Mouse (Mus musculus): Measurements from ENCODE around the gene Fktn. TPM values are rescaled to one million over a fixed set of nuclear protein-coding genes. Genes with fewer than 3 reads are reported as not detected.
"Not testable (repeated sequence)": the region's sequence is repeated elsewhere in the genome, so short reads cannot be mapped to it uniquely, and the experiment has no call there.

The Fktn gene
- 6.0 TPM for polyA plus RNA-seq (2021)

DNA sequence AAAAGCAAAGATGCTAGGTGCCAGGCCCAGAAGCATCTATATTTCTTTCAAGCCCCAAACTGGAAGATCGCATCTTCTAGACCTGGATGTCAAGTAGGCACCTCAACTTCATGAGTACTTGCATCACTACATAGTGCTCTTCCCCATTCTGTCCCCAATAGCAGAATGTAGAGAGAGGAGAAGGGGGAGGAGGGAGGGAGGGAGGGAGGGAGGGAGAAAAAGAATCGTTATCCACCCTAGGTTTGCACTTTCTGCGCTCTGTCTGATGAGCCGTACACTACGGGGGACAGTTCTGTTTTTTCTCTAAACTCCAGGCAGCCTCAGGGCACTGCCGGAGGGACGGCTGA is at the start of gene Fktn:
TSS of gene Fktn (plus strand) at position 295 of the 347 bp plus-strand sequence.
- no peak for ATAC-seq
- no peak for DNase-seq (ENCODE audit: low read depth, low spot score)
- ChIA-PET CTCF (interaction anchor here (1.1 kb wide), 1 partner anchor 11 kb away, joined by 4 read pairs; no protein-coding TSS in a partner anchor), POLR2A (interaction anchor here (1.1 kb wide), 1 partner anchor 129 kb away, joined by 3 read pairs; no protein-coding TSS in a partner anchor)
- TF ChIP-seq CTCF (IDR thresholded peaks at IDR 0.05) = no peak
- no peaks in the 10 kb centered on the region for H3K27me3 ChIP-seq
- in situ Hi-C loops (cut with MboI; ENCODE audit: low pct_unique_long_range_greater_than_20kb) = no loop called here

DNA sequence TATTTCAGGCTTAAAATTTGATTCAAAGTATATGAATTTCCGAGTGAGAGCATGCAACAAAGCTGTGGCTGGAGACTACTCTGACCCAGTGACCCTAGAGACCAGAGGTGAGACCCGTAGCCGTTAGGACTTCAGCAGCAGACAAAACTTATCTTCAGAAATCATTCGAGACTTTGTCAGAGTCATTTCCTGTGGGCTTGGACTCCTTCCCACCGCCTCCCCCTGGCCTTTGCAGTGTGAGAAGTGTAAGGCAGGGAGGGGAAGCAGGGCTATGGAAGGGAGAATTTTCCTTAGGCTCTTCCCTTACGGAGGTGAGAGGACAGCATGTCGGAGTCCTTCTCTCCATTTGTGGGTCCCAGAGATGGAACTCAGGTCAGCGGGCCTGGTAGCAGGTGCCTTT is 31.7 kb upstream of the Fktn start:
- ChIA-PET CTCF (no interaction called here), POLR2A (no interaction called here)
- no peaks in the 10 kb centered on the region for H3K27me3 ChIP-seq
- DNase-seq (ENCODE audit: low read depth, low spot score) (no peak), ATAC-seq (no peak)
- in situ Hi-C loops (cut with MboI; ENCODE audit: low pct_unique_long_range_greater_than_20kb) = no loop called here
- TF ChIP-seq CTCF (IDR thresholded peaks at IDR 0.05) = no peak

DNA sequence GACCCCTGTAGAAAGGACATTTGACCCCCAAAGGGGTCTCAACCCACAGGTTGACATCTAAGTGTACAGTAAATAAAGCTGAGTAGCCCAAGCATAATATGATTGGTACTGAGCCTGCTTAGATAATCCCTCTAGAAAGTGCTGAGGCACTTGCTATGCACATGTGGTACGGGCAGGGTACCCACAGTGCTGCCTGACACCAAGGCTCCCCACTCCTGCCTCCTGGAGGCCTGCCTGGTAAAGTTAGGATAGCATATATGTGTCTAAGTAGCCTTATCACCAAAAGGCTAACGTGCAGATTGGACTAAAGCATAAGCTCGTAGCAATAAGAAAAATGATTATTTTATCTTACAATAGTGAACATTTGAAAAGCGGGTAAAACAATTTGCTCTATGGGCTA is 24.8 kb upstream of the Fktn start:
- POLR2A ChIA-PET = no interaction called here
- in situ Hi-C loops (cut with MboI; ENCODE audit: low pct_unique_long_range_greater_than_20kb) = no loop called here
- no peaks in the 10 kb centered on the region for H3K27me3 ChIP-seq
- DNase-seq (ENCODE audit: low read depth, low spot score) (no peak), ATAC-seq (no peak)
- TF ChIP-seq CTCF (IDR thresholded peaks at IDR 0.05) = no peak
- CTCF ChIA-PET = no interaction called here

DNA sequence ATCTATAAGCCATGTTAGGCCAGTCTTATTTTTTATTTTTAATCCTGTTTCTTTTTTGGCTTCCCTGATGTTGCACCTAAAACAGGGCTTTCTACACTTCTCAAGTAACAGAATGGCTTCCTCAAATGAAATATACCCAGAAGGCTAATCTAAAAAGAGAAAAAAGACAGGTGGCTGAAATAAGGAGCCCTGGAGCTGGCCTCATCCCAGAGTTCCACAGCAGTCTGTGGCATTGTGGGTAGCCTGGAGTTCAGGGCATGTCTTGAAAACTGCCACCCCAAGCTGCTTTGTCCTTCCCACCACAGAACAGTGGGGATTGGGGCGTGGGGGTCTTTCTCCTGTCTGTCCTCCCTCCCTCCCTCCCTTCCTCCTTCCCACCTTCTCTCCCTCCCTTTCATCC is 22.4 kb upstream of the Fktn start:
- in situ Hi-C loops (cut with MboI; ENCODE audit: low pct_unique_long_range_greater_than_20kb) = no loop called here
- CTCF ChIA-PET = no interaction called here
- POLR2A ChIA-PET = no interaction called here
- H3K27me3 ChIP-seq = no peaks in the 10 kb centered on the region
- no peak for TF ChIP-seq CTCF (IDR thresholded peaks at IDR 0.05)
- ATAC-seq (no peak), DNase-seq (ENCODE audit: low read depth, low spot score) (no peak)

DNA sequence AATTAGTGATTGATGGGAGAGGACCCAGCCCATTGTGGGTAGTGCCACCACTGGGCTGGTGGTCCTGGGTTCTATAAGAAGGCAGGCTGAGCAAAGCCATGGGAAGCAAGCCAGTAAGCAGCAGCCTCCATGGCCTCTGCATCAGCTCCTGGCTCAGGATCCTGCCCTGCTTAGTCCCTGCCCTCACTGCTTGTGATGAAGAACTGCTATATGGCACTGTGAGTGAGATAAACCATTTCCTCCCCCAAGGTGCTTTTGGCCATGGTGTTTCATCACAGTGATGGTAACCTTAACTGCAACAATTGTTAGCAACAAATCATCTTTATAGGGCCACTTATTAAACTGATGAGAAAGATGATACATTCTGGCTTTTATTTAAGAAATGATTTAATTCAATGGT is 4.6 kb upstream of the Fktn start:
- ATAC-seq; POLR2A ChIA-PET; H3K27me3 ChIP-seq; CTCF ChIA-PET; DNase-seq (ENCODE audit: low read depth, low spot score); in situ Hi-C loops (cut with MboI; ENCODE audit: low pct_unique_long_range_greater_than_20kb): not testable (repeated sequence)

DNA sequence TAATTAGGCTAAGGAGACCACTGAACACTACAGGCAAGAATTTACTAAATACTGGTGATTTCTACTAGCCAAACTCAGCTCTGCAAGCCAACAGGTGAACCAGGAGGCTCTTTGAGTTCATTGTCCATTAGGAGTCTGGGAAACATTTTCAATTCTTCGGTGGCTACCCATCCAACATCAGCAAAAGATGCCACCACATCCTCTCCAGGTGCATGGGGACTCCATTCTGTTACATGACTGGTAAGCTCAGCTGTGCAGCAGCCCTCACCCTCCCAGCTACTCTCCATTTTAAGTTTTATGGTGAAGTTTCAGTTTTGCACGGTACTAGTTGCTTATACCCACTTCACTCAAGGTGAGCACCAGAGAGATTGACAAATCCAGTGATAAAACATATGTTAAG is 3.8 kb upstream of the Fktn start:
- ChIA-PET CTCF (no interaction called here), POLR2A (no interaction called here)
- TF ChIP-seq CTCF (IDR thresholded peaks at IDR 0.05) = no peak
- DNase-seq (ENCODE audit: low read depth, low spot score) (no peak), ATAC-seq (no peak)
- H3K27me3 ChIP-seq = no peaks in the 10 kb centered on the region
- in situ Hi-C loops (cut with MboI; ENCODE audit: low pct_unique_long_range_greater_than_20kb) = no loop called here

DNA sequence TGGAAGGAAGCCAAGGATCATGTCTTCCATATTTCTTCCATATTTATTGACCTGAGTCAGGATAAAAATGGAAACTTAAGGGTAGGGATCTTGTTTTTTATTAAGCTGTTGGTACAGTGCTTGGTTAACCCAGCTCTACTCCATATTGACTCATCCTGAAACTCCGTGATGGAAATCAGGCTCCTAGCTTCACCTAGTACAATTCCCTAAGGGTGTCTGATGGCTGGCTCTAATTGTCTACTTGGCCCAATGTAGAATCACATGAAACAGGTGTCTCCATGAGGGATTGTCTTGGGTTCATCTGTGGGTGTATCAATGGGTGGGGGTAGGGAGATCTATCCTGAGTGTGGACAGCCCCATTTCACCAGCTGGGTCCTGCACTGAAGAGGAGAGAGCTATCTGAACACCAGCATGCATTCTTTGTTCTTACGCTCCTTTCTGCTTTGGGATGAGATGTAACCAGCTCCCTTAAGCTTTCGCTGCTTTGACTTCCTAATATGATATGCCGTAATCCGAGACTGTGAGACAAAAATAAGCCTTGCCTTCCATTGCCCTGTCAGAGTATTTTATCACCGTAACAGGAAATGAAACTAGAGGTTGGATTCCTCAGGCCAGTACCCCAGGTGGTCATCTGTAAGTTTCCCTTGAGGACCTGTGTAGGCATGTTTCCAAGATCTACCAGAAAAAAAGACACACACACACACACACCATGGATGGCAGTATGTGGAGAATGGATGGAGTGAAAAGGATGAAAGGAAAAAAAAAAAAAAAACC is 3.1 kb upstream of the Fktn start:
- H3K27me3 ChIP-seq = no peaks in the 10 kb centered on the region
- no peak for ATAC-seq
- no peak for TF ChIP-seq CTCF (IDR thresholded peaks at IDR 0.05)
- POLR2A ChIA-PET = no interaction called here
- in situ Hi-C loops (cut with MboI; ENCODE audit: low pct_unique_long_range_greater_than_20kb) = no loop called here
- DNase-seq (ENCODE audit: low read depth, low spot score) = no peak
- CTCF ChIA-PET = no interaction called here

DNA sequence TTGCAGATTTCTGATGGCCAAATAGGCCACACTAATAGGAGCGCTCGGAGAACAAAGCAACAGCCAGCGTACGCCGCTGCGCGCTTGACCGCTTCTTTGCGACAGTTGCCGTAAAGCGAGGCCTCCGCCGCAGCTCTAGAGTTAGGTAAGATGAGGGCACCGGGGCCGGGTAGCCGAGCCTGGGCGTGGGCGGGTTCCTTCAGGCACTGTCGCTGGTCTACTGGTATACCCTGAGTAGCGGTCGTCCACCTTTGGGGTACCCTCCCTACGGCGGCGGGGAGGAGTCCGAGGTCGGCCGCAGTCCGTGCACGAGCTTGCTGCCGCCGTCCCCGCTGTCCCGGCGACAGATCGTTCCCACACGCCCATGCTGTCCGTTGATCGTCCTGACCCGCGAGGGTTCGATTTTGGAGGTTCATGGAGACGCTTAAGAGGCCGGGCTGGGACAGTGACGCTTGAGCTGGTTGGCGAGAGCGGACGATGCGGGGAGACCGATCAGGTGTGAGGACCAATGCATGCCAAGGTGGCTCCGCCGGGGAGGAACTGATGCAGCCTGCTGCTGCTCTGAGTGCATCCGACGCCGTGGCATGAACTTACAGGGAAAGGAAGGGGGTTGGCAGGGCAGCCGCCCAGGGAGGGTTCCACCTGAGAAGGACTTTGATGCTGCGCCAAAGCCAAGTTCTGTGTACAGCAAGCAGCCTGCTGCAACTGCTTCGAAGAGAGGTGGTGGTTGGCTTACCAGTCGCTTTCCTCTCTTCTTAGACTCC is 435 bp downstream of the Fktn start:
- DNase-seq (ENCODE audit: low read depth, low spot score) (peak; percentile 60), ATAC-seq (peak; percentile 88)
- POLR2A ChIA-PET = interaction anchor here (1.1 kb wide), 1 partner anchor 129 kb away, joined by 3 read pairs; no protein-coding TSS in a partner anchor
- in situ Hi-C loops (cut with MboI; ENCODE audit: low pct_unique_long_range_greater_than_20kb) = no loop called here
- H3K27me3 ChIP-seq = no peaks in the 10 kb centered on the region
- TF ChIP-seq CTCF (IDR thresholded peaks at IDR 0.05) = no peak
- CTCF ChIA-PET = interaction anchor here (1.1 kb wide), 1 partner anchor 11 kb away, joined by 4 read pairs; no protein-coding TSS in a partner anchor

DNA sequence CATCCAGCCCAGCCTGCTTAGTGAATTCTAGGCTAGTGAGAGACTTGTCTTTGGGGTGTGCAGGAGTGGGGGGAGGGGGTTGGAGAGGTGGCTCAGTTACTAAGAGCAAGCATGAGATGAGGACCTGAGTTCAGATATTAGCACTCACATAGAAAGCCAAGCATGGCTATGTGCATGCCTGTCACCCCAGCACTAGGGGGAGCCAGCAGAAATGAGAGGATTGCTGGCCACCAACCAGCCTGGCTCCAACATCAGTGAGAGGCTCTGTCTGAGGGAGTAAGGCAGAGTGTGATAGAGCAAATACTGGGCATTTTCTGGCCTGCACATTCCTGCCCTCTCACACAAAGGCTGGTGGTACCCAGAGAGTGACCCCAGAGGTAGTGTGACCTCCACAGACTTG is 2.2 kb downstream of the Fktn start:
- DNase-seq (ENCODE audit: low read depth, low spot score) (no peak), ATAC-seq (no peak)
- CTCF ChIA-PET = no interaction called here
- POLR2A ChIA-PET = no interaction called here
- no peak for TF ChIP-seq CTCF (IDR thresholded peaks at IDR 0.05)
- in situ Hi-C loops (cut with MboI; ENCODE audit: low pct_unique_long_range_greater_than_20kb) = no loop called here
- H3K27me3 ChIP-seq = no peaks in the 10 kb centered on the region

DNA sequence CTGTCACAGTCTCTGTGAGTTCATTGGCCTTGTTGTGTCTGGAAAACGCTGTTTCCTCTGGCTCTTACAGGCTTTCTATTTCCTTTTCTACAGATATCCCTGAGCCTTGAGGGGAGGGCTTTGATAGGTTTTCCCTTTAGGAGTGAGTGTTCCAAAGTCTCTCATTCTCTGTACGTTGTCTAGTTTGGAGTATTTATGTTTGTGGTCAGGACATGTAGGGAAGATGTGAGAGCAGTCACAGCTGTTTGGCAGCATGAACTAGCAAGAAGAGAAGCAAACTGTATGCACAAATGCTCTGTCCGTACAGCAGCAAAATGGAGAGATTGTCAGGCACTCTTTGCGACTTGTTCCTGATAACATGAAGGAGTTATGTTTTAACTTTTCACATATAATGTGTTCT is 3.7 kb downstream of the Fktn start:
- POLR2A ChIA-PET = no interaction called here
- in situ Hi-C loops (cut with MboI; ENCODE audit: low pct_unique_long_range_greater_than_20kb) = no loop called here
- no peaks in the 10 kb centered on the region for H3K27me3 ChIP-seq
- ATAC-seq (no peak), DNase-seq (ENCODE audit: low read depth, low spot score) (no peak)
- no peak for TF ChIP-seq CTCF (IDR thresholded peaks at IDR 0.05)
- CTCF ChIA-PET = no interaction called here

DNA sequence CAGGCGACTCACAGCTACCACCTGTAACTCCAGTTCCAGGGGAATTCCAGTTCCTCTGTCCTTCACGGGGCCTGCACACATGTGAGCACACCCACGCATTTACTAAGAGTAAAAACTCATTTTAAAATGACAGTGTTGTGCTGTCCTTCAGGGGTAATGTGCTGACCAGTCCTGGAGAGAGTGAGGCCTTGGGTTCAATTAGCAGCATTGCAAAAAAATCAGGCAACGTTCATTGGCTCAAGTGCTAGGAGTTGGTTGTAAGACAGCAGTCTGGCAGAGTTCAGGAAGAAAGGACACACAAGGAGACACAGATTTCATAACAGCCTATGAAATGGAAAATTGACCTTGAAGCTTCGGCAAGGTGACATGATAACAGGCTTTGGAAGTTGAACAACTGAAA is 4.5 kb downstream of the Fktn start:
- H3K27me3 ChIP-seq = no peaks in the 10 kb centered on the region
- ATAC-seq = no peak
- ChIA-PET POLR2A (no interaction called here), CTCF (no interaction called here)
- no peak for TF ChIP-seq CTCF (IDR thresholded peaks at IDR 0.05)
- in situ Hi-C loops (cut with MboI; ENCODE audit: low pct_unique_long_range_greater_than_20kb) = no loop called here
- no peak for DNase-seq (ENCODE audit: low read depth, low spot score)
